Mouse (Mus musculus): ENCODE results near the gene Gm8159. TPM values are rescaled to one million over a fixed set of nuclear protein-coding genes. Genes with fewer than 3 reads are reported as not detected.
A peak's percentile ranks its signal among the peaks of the same experiment; 100 is the strongest.
"Not testable (repeated sequence)": the region's sequence is repeated elsewhere in the genome, so short reads cannot be mapped to it uniquely, and the experiment has no call there.

The Gm8159 gene
- not detected for total RNA-seq (2021)
- long read RNA-seq, experiment 1: 0 reads
- long read RNA-seq, experiment 2: 0 reads

- DNase-seq; intact Hi-C loops (cut with DNase I): not testable (repeated sequence)
Measured at GRCm38 (mm10) chr14:4632052-4632451, at the start of gene Gm8159. Gene Gm8159, plus strand, starts transcription at chr14:4632352.

DNA sequence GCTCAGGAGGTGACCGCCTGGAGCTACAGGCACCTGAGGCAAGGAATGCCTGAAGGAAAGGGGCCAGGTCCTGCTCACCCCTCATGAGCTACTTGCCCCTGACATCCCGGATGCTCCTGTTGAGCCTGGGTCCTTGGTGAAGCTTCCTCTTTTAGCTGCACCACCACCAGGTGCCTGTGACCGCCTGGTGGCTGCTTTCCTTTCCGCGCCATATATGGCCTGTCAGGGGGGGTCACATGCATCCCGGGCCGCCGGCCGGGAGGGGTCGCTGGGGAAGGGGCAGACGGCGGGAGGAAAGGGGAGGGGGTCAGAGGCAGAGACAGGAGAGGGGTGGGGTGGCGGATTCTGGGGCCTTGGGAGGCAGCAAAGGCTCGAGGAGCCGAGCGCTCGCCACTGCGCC, 17.2 kb downstream of the Gm8159 start:
- intact Hi-C loops (cut with DNase I): not testable (repeated sequence)
- DNase-seq: peak in 1 of 2 experiments; percentile 2

DNA sequence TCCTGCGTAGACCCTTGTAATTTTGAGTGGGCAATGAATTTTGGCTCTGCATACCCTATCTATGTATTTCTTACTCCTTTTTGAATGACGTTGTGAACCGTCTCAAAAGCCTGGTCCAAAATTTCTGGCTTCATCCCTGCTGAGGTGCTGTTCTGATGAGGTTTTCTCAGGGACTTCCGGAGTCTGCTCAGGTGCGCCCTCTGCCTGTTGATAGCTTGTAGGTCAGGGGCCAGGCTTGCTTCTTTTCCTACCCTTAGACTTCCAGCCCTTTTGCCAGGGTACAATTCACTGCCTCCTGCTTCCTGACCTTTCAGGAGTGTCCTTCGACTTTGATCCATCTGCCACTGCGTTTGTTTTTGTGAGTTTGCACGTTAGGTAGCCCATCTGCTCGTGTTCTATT, 18.2 kb downstream of the Gm8159 start:
- DNase-seq: peak; percentile 4 to 11
- intact Hi-C loops (cut with DNase I): not testable (repeated sequence)

- DNase-seq; intact Hi-C loops (cut with DNase I): not testable (repeated sequence)
Measured at GRCm38 (mm10) chr14:4663892-4664291, 31.7 kb downstream of the Gm8159 start, which contains the start of gene Gm3239. Gene Gm3239, plus strand, starts transcription at chr14:4664192.

Other genes starting within 250 kb of the Gm8159 start
- not detected for gene Gm3159, start 234.8 kb upstream of the Gm8159 start, total RNA-seq (2021)
- under 1 TPM; 0.39 to 0.72 TPM for gene Gm3164, start 216.9 kb upstream of the Gm8159 start, total RNA-seq (2021)
- gene Gm3173, start 201.4 kb upstream of the Gm8159 start, total RNA-seq (2021): not detected
- gene Gm3182, start 150.6 kb upstream of the Gm8159 start, total RNA-seq (2021): not detected
- not detected for gene Gm3047, start 76.9 kb upstream of the Gm8159 start, total RNA-seq (2021)
- gene Gm3239, start 31.8 kb downstream of the Gm8159 start, total RNA-seq (2021): not detected
- not detected for gene Gm7876, start 76.9 kb downstream of the Gm8159 start, total RNA-seq (2021)
- under 1 TPM in 1 of 2 experiments, not detected in 1; 0.22 TPM for gene Gm3252, start 94.4 kb downstream of the Gm8159 start, total RNA-seq (2021)
- not detected for gene Gm9602, start 144.0 kb downstream of the Gm8159 start, total RNA-seq (2021)
- gene Gm3269, start 205.8 kb downstream of the Gm8159 start, total RNA-seq (2021): not detected
- 1 to 10 TPM; 1.9 to 2.2 TPM for gene Gm3264, start 223.2 kb downstream of the Gm8159 start, total RNA-seq (2021)

Data from heart, postnatal 14 days (tissue).